Mouse (Mus musculus): ENCODE measurements at regions not wholly inside any gene's neighbourhood (a gene's known extent, or its start where the extent isn't known, plus 50 kb on each side); places are given as distances from the start of the nearest gene placed in this dataset.
A peak's percentile ranks its signal among the peaks of the same experiment; 100 is the strongest.

GRCm38 (mm10) chr6:143669446-143670130 is 502.6 kb downstream of the Etnk1 start:
- no peak overlapping the region for H3K4me2 ChIP-seq (ENCODE audit: low read depth, low read length)
- H3K9ac ChIP-seq (ENCODE audit: low read depth, low read length): no peak overlapping the region
- H3K4me1 ChIP-seq (ENCODE audit: control insufficient read depth, insufficient read depth, low read length): no peaks in the 10 kb centered on the region
- no peak for ATAC-seq
- H3K4me3 ChIP-seq (ENCODE audit: low read length): no peak overlapping the region
- no peaks in the 10 kb centered on the region for H3K36me3 ChIP-seq (ENCODE audit: control insufficient read depth, insufficient read depth, low read length)
- no peak overlapping the region for H3K27ac ChIP-seq (ENCODE audit: low read length)
- peaks cover 3% of the 10 kb centered on the region; the same call in 1 of the 2 replicates for H3K9me3 ChIP-seq (ENCODE audit: control insufficient read depth, low read length)
- no peaks in the 10 kb centered on the region for H3K27me3 ChIP-seq (replicated peaks; ENCODE audit: control insufficient read depth, insufficient read depth, low read length)
- 77% methylated on average over 3 of the region's 3 CpGs for WGBS

GRCm38 (mm10) chr6:143690131-143690530 is 523.1 kb downstream of the Etnk1 start:
- WGBS: 90% methylated on average over 9 of the region's 9 CpGs

GRCm38 (mm10) chr6:143690866-143691265 is 523.8 kb downstream of the Etnk1 start:
- Histone ChIP-seq H3K9ac (ENCODE audit: low read depth, low read length) (no peak overlapping the region), H3K4me1 (ENCODE audit: control insufficient read depth, insufficient read depth, low read length) (no peaks in the 10 kb centered on the region), H3K4me2 (ENCODE audit: low read depth, low read length) (no peak overlapping the region), H3K9me3 (ENCODE audit: control insufficient read depth, low read length) (no peaks in the 10 kb centered on the region), H3K4me3 (ENCODE audit: low read length) (no peak overlapping the region), H3K27ac (ENCODE audit: low read length) (no peak overlapping the region), H3K27me3 (replicated peaks; ENCODE audit: control insufficient read depth, insufficient read depth, low read length) (no peaks in the 10 kb centered on the region), H3K36me3 (ENCODE audit: control insufficient read depth, insufficient read depth, low read length) (no peaks in the 10 kb centered on the region)
- ATAC-seq: no peak
- 54% methylated on average over 6 of the region's 6 CpGs for WGBS

More at GRCm38 (mm10) chr6:143690131-143690530, 523.1 kb downstream of the Etnk1 start:
- no peaks in the 10 kb centered on the region for H3K27me3 ChIP-seq (replicated peaks; ENCODE audit: control insufficient read depth, insufficient read depth, low read length)
- no peak overlapping the region for H3K4me3 ChIP-seq (ENCODE audit: low read length)
- no peak overlapping the region for H3K27ac ChIP-seq (ENCODE audit: low read length)
- H3K4me2 ChIP-seq (ENCODE audit: low read depth, low read length): no peak overlapping the region
- ATAC-seq: no peak
- no peaks in the 10 kb centered on the region for H3K9me3 ChIP-seq (ENCODE audit: control insufficient read depth, low read length)
- no peak overlapping the region for H3K9ac ChIP-seq (ENCODE audit: low read depth, low read length)
- no peaks in the 10 kb centered on the region for H3K4me1 ChIP-seq (ENCODE audit: control insufficient read depth, insufficient read depth, low read length)
- no peaks in the 10 kb centered on the region for H3K36me3 ChIP-seq (ENCODE audit: control insufficient read depth, insufficient read depth, low read length)

GRCm38 (mm10) chr6:143697997-143698396 is 531.0 kb downstream of the Etnk1 start:
- H3K4me2 ChIP-seq (ENCODE audit: low read depth, low read length): no peak overlapping the region
- ATAC-seq: no peak
- H3K4me1 ChIP-seq (ENCODE audit: control insufficient read depth, insufficient read depth, low read length): no peaks in the 10 kb centered on the region
- no peaks in the 10 kb centered on the region for H3K9me3 ChIP-seq (ENCODE audit: control insufficient read depth, low read length)
- H3K36me3 ChIP-seq (ENCODE audit: control insufficient read depth, insufficient read depth, low read length): no peaks in the 10 kb centered on the region
- H3K27me3 ChIP-seq (replicated peaks; ENCODE audit: control insufficient read depth, insufficient read depth, low read length): no peaks in the 10 kb centered on the region
- 57% methylated on average over 6 of the region's 6 CpGs for WGBS
- no peak overlapping the region for H3K4me3 ChIP-seq (ENCODE audit: low read length)
- H3K9ac ChIP-seq (ENCODE audit: low read depth, low read length): no peak overlapping the region
- no peak overlapping the region for H3K27ac ChIP-seq (ENCODE audit: low read length)

GRCm38 (mm10) chr6:143703984-143704383 is 537.0 kb downstream of the Etnk1 start:
- no peak overlapping the region for H3K9ac ChIP-seq (ENCODE audit: low read depth, low read length)
- WGBS: 79% methylated on average over 8 of the region's 8 CpGs

GRCm38 (mm10) chr6:143706451-143706850 is 539.4 kb downstream of the Etnk1 start:
- H3K27ac ChIP-seq (ENCODE audit: low read length): no peak overlapping the region
- no peaks in the 10 kb centered on the region for H3K36me3 ChIP-seq (ENCODE audit: control insufficient read depth, insufficient read depth, low read length)
- no peaks in the 10 kb centered on the region for H3K9me3 ChIP-seq (ENCODE audit: control insufficient read depth, low read length)
- H3K27me3 ChIP-seq (replicated peaks; ENCODE audit: control insufficient read depth, insufficient read depth, low read length): no peaks in the 10 kb centered on the region
- H3K4me3 ChIP-seq (ENCODE audit: low read length): no peak overlapping the region
- H3K9ac ChIP-seq (ENCODE audit: low read depth, low read length): no peak overlapping the region
- no peak for ATAC-seq
- no peak overlapping the region for H3K4me2 ChIP-seq (ENCODE audit: low read depth, low read length)
- WGBS: 43% methylated on average over 10 of the region's 10 CpGs
- H3K4me1 ChIP-seq (ENCODE audit: control insufficient read depth, insufficient read depth, low read length): no peaks in the 10 kb centered on the region

More at GRCm38 (mm10) chr6:143703984-143704383, 537.0 kb downstream of the Etnk1 start:
- no peaks in the 10 kb centered on the region for H3K9me3 ChIP-seq (ENCODE audit: control insufficient read depth, low read length)
- H3K27me3 ChIP-seq (replicated peaks; ENCODE audit: control insufficient read depth, insufficient read depth, low read length): no peaks in the 10 kb centered on the region
- no peaks in the 10 kb centered on the region for H3K36me3 ChIP-seq (ENCODE audit: control insufficient read depth, insufficient read depth, low read length)
- H3K4me3 ChIP-seq (ENCODE audit: low read length): no peak overlapping the region
- H3K4me1 ChIP-seq (ENCODE audit: control insufficient read depth, insufficient read depth, low read length): no peaks in the 10 kb centered on the region
- no peak overlapping the region for H3K27ac ChIP-seq (ENCODE audit: low read length)
- no peak overlapping the region for H3K4me2 ChIP-seq (ENCODE audit: low read depth, low read length)
- no peak for ATAC-seq

GRCm38 (mm10) chr6:143714461-143714860 is 547.4 kb downstream of the Etnk1 start:
- Histone ChIP-seq H3K27me3 (replicated peaks; ENCODE audit: control insufficient read depth, insufficient read depth, low read length) (no peaks in the 10 kb centered on the region), H3K4me2 (ENCODE audit: low read depth, low read length) (no peak overlapping the region), H3K36me3 (ENCODE audit: control insufficient read depth, insufficient read depth, low read length) (no peaks in the 10 kb centered on the region), H3K4me3 (ENCODE audit: low read length) (no peak overlapping the region), H3K4me1 (ENCODE audit: control insufficient read depth, insufficient read depth, low read length) (no peaks in the 10 kb centered on the region), H3K9ac (ENCODE audit: low read depth, low read length) (no peak overlapping the region), H3K9me3 (ENCODE audit: control insufficient read depth, low read length) (no peaks in the 10 kb centered on the region), H3K27ac (ENCODE audit: low read length) (no peak overlapping the region)
- ATAC-seq: no peak
- WGBS: 67% methylated on average over 10 of the region's 10 CpGs

GRCm38 (mm10) chr6:143750074-143750473 is 583.1 kb downstream of the Etnk1 start:
- Histone ChIP-seq H3K4me1 (ENCODE audit: control insufficient read depth, insufficient read depth, low read length) (0 out of 2 replicates have a peak, but pooled peaks cover 4% of the 10 kb centered on the region), H3K27me3 (replicated peaks; ENCODE audit: control insufficient read depth, insufficient read depth, low read length) (no peaks in the 10 kb centered on the region), H3K9me3 (ENCODE audit: control insufficient read depth, low read length) (no peaks in the 10 kb centered on the region), H3K27ac (ENCODE audit: low read length) (no peak overlapping the region), H3K4me3 (ENCODE audit: low read length) (no peak overlapping the region), H3K9ac (ENCODE audit: low read depth, low read length) (no peak overlapping the region), H3K4me2 (ENCODE audit: low read depth, low read length) (no peak overlapping the region), H3K36me3 (ENCODE audit: control insufficient read depth, insufficient read depth, low read length) (no peaks in the 10 kb centered on the region)
- ATAC-seq: no peak

GRCm38 (mm10) chr6:143751076-143752070 is 584.4 kb downstream of the Etnk1 start:
- Histone ChIP-seq H3K4me3 (ENCODE audit: low read length) (peak overlapping the region; percentile 42), H3K36me3 (ENCODE audit: control insufficient read depth, insufficient read depth, low read length) (no peaks in the 10 kb centered on the region), H3K4me2 (ENCODE audit: low read depth, low read length) (peak overlapping the region; percentile 51), H3K9me3 (ENCODE audit: control insufficient read depth, low read length) (no peaks in the 10 kb centered on the region), H3K27me3 (replicated peaks; ENCODE audit: control insufficient read depth, insufficient read depth, low read length) (no peaks in the 10 kb centered on the region), H3K4me1 (ENCODE audit: control insufficient read depth, insufficient read depth, low read length) (0 out of 2 replicates have a peak, but pooled peaks cover 4% of the 10 kb centered on the region), H3K27ac (ENCODE audit: low read length) (peak overlapping the region; percentile 83), H3K9ac (ENCODE audit: low read depth, low read length) (peak overlapping the region; percentile 57; the same call in 1 of the 2 replicates)
- ATAC-seq: peak; percentile 99
- 41% methylated on average over 14 of the region's 14 CpGs for WGBS
